Mouse (Mus musculus): ENCODE results near the gene BC029722. TPM values are rescaled to one million over a fixed set of nuclear protein-coding genes. Genes with fewer than 3 reads are reported as not detected.

The BC029722 gene
- total RNA-seq (2023): 10 to 100 TPM in 1 of 2 experiments, 1 to 10 TPM in 1; 7.0 to 10.7 TPM

GRCm38 (mm10) chr2:155819392-155819448 lies at the start of gene BC029722:
Gene BC029722 (minus strand): TSS chr2:155819426.

GRCm38 (mm10) chr2:155834732-155835131 lies 15.5 kb upstream of the BC029722 start, which contains the start of gene Fam83c:
Gene Fam83c (minus strand): TSS chr2:155834854.

GRCm38 (mm10) chr2:155826630-155827424 lies 7.6 kb upstream of the BC029722 start, which contains the start of gene Eif6:
Gene Eif6 (minus strand): TSS chr2:155826925.

GRCm38 (mm10) chr2:155774927-155775684 lies 44.1 kb downstream of the BC029722 start, which contains the start of gene Mmp24:
Gene Mmp24 (plus strand): TSS chr2:155775342.

Other genes with a start within 250 kb of the BC029722 start
- gene Gss, start 226.6 kb downstream of the BC029722 start, total RNA-seq (2023): 10 to 100 TPM; 10.1 to 11.1 TPM
- gene Myh7b, start 208.2 kb downstream of the BC029722 start, total RNA-seq (2023): not detected
- 100 to 1,000 TPM; 127 to 136 TPM for gene Trpc4ap, start 127.0 kb downstream of the BC029722 start, total RNA-seq (2023)
- gene Edem2, start 90.0 kb downstream of the BC029722 start, total RNA-seq (2023): 10 to 100 TPM; 36.7 to 39.8 TPM
- gene Gm17581, start 83.6 kb downstream of the BC029722 start, total RNA-seq (2023): not detected
- not detected for gene Procr, start 68.3 kb downstream of the BC029722 start, total RNA-seq (2023)
- gene Mmp24, start 44.1 kb downstream of the BC029722 start, total RNA-seq (2023): not detected
- 10 to 100 TPM; 79.8 to 91.0 TPM for gene Eif6, start 7.5 kb upstream of the BC029722 start, total RNA-seq (2023)
- not detected for gene Fam83c, start 15.4 kb upstream of the BC029722 start, total RNA-seq (2023)
- 10 to 100 TPM; 13.0 to 17.1 TPM for gene Uqcc1, start 110.9 kb upstream of the BC029722 start, total RNA-seq (2023)
- not detected for gene Gm15557, start 121.3 kb upstream of the BC029722 start, total RNA-seq (2023)
- gene Gdf5, start 125.9 kb upstream of the BC029722 start, total RNA-seq (2023): not detected
- 10 to 100 TPM; 58.0 to 65.1 TPM for gene Cep250, start 137.0 kb upstream of the BC029722 start, total RNA-seq (2023)
- gene 6430550D23Rik, start 188.6 kb upstream of the BC029722 start, total RNA-seq (2023): under 1 TPM; 0.42 to 0.55 TPM
- 10 to 100 TPM; 62.0 to 62.6 TPM for gene Ergic3, start 188.6 kb upstream of the BC029722 start, total RNA-seq (2023)
- gene Fer1l4, start 233.5 kb upstream of the BC029722 start, total RNA-seq (2023): not detected
- under 1 TPM; 0.33 to 0.42 TPM for gene Spag4, start 245.7 kb upstream of the BC029722 start, total RNA-seq (2023)